Mouse (Mus musculus) gastrocnemius, postnatal 36 days (tissue): ENCODE results near the gene L3mbtl3. TPM values are rescaled to one million over a fixed set of nuclear protein-coding genes. Genes with fewer than 3 reads are reported as not detected.

Experiments used
- DNase-seq, 2 experiments: peaks; one replicate each; pipeline ENCODE4 v3.0.0; 2022
- intact Hi-C: fragments of 180-260 bp; cut with DNase I; formaldehyde crosslinking; loops from one replicate; pipeline ENCODE4 v1.15.1; 2025
- long read RNA-seq, 2 experiments: library from polyadenylated mRNA; stranded (forward); transcript quantifications; one replicate each; pipeline ENCODE4 v2.0.0; 2021
- total RNA-seq, 2 experiments: library from RNA; stranded (reverse); gene quantifications; 2 replicates each; pipeline ENCODE4 v1.2.3; 2021

L3mbtl3 gene
- 1 to 10 TPM; 5.7 to 6.0 TPM for total RNA-seq
- long read RNA-seq, experiment 1 = 0 reads
- long read RNA-seq, experiment 2, partial matches to known transcripts = 1 of 1 reads
- long read RNA-seq, experiment 2, other reads (novel, unspliced or antisense) = 0 of 1 reads

DNA sequence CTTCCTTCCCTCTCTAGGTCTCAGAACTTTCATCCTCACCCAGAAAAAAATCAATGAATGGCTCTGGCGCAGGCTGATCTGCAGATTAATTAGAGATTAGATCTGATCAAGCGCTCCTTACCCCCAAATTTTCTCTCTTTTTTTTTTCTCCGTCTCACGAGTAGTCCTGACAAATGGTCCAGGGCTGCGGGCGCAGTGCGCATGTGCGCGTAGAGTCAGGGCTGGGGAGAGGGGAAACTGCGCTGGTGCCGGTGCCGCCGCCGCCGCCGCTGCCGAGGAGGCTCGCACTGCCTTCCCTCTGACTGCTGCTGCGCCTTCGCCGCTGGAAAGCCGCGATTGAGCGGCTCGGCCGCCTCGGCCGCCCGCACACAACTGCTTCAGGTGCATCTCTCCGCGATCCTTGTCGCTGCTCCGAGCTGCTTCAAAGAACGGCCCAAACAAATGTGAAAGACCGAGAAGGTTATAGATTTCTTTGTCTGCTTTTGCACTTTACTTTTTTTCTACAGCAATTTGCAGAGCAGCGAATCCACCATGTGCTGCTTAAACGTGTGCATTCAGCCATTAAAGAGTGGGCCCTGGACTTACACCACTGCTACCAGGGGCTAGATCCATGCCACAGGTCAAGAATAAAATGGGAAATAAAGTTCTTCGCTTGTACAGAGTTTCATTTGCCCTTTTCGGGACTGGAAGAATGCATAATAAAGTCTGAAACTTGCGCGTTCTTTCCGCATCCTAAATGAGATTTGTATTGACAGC, at the start of gene L3mbtl3:
L3mbtl3 (minus strand) TSS at position 182 of the 756 bp plus-strand sequence.
- DNase-seq = peak; percentile 78
- intact Hi-C loops = loop anchor here (10.0 kb wide), 2 partner anchors 159 to 519 kb away; no protein-coding TSS in a partner anchor

GRCm38 (mm10) chr10:26421168-26421567, 45.4 kb upstream of the L3mbtl3 start:
- intact Hi-C loops = no loop called here
- no peak for DNase-seq

DNA sequence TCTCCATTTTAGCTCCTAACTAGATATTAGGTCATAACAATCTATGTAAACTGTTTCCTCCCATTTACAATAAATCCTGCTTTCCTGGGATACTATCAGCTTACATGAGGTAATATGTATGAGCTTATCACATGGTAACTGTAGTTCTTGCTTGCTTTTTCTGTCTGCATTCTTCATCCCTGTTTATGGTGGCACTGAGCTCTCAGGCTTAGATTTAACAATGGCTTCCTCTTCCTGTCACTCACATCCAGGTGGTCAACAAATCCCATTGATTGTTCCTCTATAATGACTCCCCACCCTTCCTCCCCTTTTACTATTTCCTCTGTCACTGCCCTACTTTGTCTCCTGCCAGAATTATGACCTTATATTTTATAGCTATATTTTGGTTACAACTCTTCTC, 12.9 kb upstream of the L3mbtl3 start:
- DNase-seq = no peak
- intact Hi-C loops = no loop called here

DNA sequence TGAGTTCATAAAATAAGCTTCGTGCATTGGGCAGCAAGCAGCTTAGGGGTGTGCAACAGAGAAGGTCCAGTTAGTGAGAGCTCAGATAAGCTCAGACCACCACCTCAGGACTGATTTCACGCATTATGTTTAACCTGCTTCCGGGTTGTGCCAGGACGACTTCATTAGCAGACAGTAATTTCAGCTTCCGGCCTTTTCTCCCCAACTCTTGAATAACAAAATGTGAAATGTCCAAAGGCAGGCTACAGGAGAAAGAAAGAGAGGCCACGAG, 1.5 kb upstream of the L3mbtl3 start:
- no peak for DNase-seq
- intact Hi-C loops = loop anchor here (10.0 kb wide), 2 partner anchors 158 to 518 kb away; no protein-coding TSS in a partner anchor

DNA sequence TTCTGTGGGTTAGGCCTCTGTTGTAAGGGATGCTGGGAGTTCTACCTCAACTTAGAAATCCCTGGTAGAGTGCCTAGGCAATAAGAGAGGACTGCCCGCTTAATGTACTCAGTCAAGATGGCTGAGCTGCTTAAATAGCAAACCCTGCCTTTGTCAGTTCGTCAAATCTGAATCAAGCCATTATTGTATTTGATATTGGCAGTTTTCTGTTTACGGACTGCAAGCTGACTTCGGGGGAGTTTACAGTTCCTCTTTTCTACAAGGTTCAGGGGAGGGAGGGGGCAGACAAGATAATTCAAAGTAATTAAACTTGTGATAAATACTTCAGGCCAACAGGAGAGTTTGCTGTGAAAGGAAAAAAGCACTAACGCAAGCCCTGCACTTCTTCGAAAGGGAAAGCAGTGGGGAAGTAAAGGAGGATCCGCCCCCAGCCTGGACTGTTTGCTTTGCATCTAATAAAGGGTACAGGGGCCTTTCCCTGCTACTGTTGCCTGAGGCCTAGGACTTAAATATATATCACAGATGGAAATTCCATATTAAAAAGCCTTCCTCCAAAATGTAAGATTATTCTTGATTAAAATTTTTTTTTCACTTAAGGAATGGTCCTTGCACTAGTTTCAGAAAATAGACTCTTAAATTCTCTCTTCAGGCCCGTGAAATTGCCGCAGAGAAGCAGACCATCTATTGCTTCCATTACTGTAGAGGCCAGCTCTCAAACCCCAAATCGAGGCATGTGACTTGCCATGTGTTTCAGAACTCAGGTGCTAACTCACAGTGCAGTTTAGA, 968 bp upstream of the L3mbtl3 start:
- DNase-seq = no peak
- intact Hi-C loops = loop anchor here (10.0 kb wide), 2 partner anchors 158 to 518 kb away; no protein-coding TSS in a partner anchor

DNA sequence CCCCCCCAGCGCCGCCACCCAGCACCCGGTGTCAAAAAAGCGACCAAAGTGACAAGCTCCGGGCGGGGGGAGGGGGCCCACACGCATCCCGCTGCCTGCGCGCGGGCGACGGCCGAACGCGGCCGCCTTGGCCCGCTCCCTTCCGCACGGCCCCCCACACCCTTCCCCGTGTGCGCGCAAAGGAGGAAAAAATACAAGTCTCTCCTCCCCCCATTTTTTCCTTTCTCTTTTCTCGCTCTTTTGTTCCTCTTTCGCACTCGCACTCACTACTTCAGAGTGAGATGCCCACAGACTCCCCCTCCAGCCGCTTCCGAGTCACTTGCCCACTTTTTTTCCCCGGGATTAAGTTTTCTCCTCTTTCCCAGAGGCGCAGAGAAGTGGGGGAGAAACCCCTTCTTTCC, 420 bp downstream of the L3mbtl3 start:
- intact Hi-C loops = loop anchor here (10.0 kb wide), 2 partner anchors 159 to 519 kb away; no protein-coding TSS in a partner anchor
- no peak for DNase-seq

GRCm38 (mm10) chr10:26374436-26375311, 1.1 kb downstream of the L3mbtl3 start:
- peak; percentile 18 to 58 for DNase-seq

DNA sequence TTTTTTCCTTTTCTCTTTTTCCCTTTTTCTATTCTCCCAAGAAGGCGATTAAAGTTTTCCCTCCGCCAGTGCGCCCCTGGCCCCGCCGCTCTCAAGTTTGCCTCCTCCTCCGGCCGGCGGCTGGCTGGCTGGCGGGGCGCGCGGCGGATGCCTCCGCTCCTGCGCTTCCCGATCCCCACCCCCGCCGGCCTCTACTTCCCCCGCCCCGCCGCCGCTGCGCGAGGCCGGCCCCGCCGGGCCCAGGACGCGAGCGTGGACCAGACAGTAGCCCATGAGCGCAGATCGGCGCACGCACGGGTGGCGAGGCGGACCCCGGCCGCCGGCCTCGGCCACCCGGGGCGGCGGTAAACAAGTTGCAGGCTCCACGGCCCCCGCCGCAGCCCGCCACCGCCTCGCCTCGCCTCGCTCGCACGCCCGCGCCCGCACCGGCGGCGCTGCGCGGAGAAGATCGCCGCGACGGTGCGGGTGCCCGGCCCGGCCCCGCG, 1.8 kb downstream of the L3mbtl3 start:
- intact Hi-C loops = loop anchor here (5.0 to 10.0 kb wide), 3 partner anchors 161 to 521 kb away; no protein-coding TSS in a partner anchor

More at GRCm38 (mm10) chr10:26374436-26375311, 1.1 kb downstream of the L3mbtl3 start:
- intact Hi-C loops = loop anchor here (5.0 to 10.0 kb wide), 3 partner anchors 160 to 520 kb away; no protein-coding TSS in a partner anchor

DNA sequence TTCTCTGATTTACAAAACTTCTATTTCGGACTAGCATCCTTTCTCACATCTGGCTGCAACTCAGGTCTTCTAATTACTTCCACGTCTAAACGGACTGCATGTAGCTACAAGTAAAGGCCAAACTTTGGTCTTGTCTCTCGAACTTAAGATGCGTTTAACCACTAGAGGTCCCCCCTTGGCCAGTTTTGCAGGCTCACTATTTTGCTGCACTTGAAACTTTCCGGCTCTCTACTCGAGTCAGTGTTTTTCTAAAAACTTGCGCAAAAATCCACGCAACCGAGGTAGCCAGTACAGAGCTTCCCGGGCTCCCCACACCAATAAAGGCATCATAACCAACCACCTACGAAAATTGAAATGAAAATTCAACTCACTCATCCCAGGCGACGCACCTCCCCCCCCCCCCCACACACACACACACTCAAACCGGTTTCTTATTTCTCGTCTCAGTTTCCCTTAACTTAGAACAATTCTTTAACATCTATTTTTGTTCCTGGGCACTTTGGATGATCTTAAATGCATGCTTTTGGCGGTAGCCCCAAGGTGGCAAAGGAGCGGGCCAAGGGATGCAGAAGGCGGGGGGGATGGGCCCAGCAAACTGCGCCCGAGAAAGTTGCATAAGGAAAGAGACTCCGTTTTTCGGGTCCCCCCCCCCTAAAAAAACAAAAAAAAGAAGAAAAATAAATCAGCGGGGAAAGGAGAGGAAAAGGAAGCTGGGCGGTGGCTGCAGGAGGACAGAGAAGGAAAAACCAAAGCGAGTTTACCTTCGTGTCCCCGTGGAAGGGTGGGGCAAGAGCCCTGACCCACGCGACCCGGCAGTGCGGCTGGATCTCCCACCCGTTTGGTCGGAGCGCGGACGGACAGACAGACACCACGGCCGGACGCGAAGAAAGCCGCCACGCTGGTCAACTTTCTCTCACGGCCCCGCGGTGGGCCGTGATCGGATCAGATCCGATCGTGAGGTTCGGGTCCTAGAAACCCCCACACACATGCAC, 2.5 kb downstream of the L3mbtl3 start:
- intact Hi-C loops = loop anchor here (5.0 to 10.0 kb wide), 3 partner anchors 162 to 522 kb away; no protein-coding TSS in a partner anchor
- peak; percentile 44 to 64 for DNase-seq

More for the DNA sequence above, 1.8 kb downstream of the L3mbtl3 start:
- peak; percentile 55 to 58 for DNase-seq

DNA sequence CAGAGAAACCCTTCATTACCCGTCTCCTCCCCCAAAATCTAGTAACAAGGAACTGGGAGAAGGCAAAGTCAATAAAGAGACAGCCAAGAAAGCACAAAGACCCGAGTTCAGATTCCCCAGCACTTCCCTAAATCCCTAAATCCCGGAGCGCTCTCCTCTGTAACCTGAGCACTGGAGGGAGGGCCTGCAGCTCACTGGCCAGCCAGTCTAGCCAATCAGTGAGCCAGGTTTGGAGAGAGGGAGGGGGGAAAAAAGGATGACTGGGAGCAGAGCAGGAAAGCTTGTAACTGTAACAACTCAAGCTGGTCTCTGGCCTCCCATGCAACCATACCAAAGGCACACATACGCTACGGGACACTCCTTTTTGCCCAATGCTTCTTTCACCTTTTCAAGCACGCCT, 4.4 kb downstream of the L3mbtl3 start:
- intact Hi-C loops = loop anchor here (5.0 to 10.0 kb wide), 3 partner anchors 163 to 523 kb away; no protein-coding TSS in a partner anchor
- no peak for DNase-seq

DNA sequence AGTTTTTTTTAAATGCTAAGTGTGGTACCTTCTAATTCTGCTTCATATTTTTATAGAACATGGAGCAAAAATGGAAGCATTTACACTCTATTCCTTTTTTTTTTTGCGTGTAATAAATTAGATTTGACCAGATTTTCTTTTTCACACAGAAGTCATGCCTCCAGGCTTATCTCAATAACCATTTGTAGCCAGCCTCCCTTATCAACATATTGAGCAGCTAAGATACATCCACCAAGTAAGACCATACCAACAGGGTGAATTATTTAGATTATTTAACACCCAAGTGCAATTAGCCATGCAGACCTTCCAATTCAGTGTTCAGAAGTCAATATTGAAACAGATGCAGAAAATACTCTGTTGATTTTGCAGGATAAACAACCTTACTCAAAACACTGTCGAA, 10.8 kb downstream of the L3mbtl3 start:
- intact Hi-C loops = no loop called here

GRCm38 (mm10) chr10:26364326-26364856, 11.4 kb downstream of the L3mbtl3 start:
- intact Hi-C loops = no loop called here
- no peak for DNase-seq

More for the DNA sequence above, 10.8 kb downstream of the L3mbtl3 start:
- no peak for DNase-seq

- intact Hi-C loops = no loop called here
- DNase-seq = no peak
Measured at GRCm38 (mm10) chr10:26363605-26364004, 12.2 kb downstream of the L3mbtl3 start.

DNA sequence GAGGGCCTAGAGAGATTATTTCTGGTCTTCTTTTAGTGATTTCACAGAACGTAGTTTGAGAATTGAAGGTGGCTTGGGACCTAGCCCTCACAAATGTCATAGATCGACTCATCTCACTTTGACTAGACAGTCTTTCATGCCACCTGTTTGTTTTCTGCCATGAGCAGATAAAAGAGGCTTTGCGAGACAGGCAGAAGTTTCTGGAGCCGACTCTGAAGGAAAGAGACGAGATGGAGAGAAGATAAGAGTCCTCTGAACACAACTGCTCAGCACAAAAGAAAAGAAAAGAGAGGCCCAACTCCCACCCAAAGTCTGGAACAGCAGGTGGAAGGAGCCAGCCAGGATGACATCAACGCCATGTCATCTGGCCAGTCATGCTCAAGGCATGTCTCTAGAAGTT, 17.0 kb downstream of the L3mbtl3 start:
- DNase-seq = no peak
- intact Hi-C loops = no loop called here

DNA sequence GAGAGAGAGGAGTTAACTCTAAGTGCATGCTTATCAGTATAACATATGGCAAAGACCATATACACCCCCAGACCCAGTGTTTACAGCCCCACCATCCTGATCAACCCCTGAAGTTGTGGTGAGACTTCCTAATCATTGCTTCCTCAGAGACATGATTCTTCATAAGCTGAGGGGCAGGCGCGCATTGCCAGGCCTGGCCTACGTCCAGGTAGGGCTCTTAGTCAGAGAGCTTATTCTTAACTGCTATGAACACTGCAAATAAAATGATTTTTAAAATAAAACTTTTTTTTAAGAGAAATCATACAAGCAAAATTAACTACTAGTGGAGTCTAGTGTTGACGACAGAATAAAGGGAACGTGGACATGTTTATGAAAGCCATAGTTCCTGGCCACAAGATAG, 17.5 kb downstream of the L3mbtl3 start:
- DNase-seq = no peak
- intact Hi-C loops = no loop called here

GRCm38 (mm10) chr10:26353781-26354180, 22.0 kb downstream of the L3mbtl3 start:
- no peak for DNase-seq
- intact Hi-C loops = no loop called here

GRCm38 (mm10) chr10:26351129-26351738, 24.5 kb downstream of the L3mbtl3 start:
- no peak for DNase-seq
- intact Hi-C loops = no loop called here

GRCm38 (mm10) chr10:26350153-26350552, 25.6 kb downstream of the L3mbtl3 start:
- intact Hi-C loops = no loop called here
- no peak for DNase-seq
